Mouse (Mus musculus) cerebellum, postnatal 36 days (tissue): Measurements from ENCODE around the gene Cd151.
A peak's percentile ranks its signal among the peaks of the same experiment; 100 is the strongest.
"Not testable (repeated sequence)": the region's sequence is repeated elsewhere in the genome, so short reads cannot be mapped to it uniquely, and the experiment has no call there.

ENCODE experiments used
- DNase-seq, 2 experiments: peaks; one replicate each; pipeline ENCODE4 v3.0.0; 2021 to 2022; ENCODE audit warnings: mixed read lengths in 2 of 2

The Cd151 gene

DNA sequence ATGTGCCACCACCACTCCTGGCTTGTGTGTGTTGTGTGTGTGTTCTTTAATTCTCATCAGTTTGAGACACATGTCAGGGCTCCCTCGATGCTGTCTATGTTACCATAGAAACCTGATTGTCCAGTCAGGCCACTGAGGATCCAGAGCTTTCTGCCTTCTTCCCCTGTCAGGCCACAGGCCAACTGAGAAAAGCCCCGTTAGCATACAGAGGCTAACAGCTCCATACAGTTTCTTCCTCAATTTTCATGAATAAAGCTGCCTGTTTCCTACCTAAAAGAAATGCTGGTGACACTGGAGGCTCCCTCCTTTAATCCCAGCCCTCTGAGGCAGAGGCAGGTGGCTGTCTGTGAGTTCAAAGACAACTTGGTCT, 30.7 kb upstream of the Cd151 start:
- DNase-seq: no peak

DNA sequence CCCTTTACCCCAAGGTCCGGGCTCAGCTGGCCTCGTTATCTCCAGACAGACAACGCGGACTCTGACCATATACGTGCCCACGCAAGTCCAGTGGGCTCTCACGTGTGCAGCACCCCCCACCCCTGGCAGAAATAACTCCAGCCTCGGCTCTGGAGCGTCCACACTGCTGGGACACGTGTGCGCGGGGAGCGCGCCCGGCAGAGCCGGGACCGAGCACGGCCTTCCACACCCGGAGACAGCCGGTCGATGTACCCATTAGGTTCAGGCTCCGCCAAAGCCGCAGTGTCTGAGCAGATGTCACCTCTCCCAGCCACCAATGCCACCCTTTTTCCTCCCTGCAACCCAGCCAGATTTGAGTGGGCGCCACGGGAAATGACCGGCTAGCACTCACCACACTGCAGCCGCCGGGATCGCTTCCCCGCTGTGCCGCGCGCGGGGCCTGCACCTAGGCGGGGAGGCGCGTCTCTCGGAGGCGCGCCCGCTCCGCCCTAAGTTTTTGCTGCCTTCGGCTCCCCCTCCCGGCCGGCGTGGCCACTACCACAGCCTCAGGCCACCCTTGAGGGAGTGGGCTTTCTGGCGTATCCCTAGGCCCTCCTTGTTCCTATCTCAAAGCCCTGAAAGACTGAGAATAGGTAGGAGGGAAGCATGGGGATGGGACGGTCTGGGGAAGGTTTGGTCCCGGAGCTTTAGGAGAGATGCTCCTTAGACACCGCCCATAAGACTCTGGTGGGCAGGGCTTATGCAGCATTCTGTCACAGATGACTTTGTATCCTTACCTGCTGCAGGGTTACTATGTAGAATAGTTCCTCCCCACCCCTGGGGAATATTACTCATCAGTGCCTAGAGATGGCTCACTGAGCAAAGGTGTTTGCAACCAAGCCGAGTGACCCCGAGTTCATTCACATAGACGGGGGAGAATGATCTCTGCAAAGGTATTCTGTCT, 29.7 kb upstream of the Cd151 start, which contains the start of gene Slc25a22:
Gene Slc25a22 (minus strand): TSS at position 715 of the 943 bp plus-strand sequence.
- peak; percentile 86 to 88 for DNase-seq

DNA sequence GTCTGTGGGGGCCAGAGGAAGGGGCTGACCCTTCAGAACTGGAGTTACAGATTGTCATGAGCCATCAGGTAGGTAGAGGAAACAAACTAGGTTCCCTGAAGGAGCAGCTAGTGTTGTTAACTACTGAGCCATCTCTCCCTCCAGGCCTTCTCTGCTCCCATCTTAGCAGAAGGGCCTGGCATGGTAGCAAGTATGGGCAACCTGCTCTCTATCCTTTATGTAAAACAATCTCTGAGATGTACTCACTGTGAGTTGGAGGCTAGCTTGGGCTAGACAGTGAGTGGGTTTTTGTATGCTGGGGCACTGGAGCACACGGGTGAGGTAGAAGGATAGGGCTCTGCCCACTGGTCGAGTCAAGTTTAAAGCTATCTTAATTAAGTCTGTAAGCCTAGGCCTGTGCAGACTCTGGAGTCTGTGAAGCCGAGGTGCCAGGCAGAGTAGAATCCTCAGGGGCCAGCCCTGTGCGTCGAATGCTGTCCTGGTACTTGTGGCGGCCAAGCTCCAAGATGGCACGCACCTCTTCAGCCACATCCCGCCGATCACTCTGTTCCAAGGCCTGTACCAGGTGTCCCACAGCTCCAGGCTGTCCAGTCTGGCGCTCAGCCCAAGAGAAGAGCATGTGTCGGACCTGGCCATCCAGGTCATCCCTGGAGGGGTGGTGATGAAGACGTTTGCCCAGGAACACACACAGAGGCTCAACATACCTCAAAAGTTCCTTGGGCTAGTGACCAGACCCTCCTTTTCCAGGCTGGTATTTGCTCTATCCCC, 28.8 kb upstream of the Cd151 start:
- peak; percentile 83 to 86 for DNase-seq

DNA sequence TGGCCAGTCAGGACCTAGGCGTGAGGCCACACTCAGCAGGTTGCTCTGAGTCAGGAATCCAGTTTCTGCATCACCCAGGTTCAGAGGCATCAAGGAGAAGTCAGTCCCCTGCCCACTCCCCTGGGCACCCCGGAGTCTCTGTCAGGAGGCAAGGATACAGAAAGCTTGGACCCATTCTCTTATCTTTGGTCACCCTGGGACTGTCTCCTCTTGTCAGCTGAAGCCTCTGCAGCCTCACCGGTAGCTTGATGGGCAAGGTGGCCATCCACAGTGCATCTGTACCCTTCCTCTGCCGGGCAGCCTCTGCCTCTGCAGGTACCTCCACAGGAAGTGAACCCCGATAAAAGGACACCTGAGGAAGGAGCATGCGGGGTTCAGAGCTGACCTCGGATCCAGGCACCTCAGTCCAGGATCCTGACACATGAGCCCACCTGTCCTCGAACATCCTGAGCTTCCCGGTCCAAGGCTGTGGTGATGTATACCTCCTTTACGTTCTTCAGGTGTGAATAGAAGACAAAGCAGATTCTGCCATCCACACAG, 28.0 kb upstream of the Cd151 start:
- peak in 1 of 2 experiments; percentile 18 for DNase-seq

DNA sequence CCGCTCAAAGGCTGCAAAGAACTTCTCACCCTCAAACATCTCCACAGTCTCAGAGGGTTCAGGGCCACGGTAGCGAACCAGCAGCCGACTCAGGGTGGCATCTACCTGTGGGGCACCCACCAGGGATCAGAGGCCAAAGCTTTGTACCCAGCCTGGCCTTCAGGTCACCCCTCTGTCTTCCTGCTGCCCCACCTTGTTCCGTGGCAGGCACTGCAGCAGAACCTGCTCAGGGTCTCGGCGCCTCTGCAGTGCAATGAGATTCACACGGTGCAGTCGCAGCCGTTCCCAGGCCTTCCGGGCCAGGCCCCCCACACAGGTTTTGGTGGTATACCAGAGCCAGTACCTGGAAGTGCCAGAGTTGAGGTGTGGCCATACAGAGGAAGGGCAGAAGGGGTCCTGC, 27.4 kb upstream of the Cd151 start:
- DNase-seq: no peak

DNA sequence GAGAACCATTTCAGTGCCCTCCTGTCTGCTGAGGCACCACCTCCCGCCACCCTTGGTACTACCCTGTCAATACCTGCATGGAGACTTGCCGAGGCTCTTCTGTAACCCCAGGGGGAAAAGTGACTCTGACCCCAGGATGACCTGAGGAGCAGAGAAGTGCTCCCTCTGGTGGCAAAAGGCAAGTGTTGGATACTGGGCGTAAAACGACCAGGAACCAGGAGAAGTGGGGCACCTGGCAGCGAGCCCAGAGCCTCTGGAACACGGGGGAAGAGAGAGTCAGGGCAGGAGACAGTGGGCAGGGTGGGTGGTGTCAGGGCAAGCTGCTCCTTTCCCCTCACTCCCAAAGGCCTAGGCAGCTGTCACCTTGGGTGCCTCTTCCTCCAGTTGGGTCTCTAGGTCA, 26.6 kb upstream of the Cd151 start:
- DNase-seq: peak; percentile 67 to 73

DNA sequence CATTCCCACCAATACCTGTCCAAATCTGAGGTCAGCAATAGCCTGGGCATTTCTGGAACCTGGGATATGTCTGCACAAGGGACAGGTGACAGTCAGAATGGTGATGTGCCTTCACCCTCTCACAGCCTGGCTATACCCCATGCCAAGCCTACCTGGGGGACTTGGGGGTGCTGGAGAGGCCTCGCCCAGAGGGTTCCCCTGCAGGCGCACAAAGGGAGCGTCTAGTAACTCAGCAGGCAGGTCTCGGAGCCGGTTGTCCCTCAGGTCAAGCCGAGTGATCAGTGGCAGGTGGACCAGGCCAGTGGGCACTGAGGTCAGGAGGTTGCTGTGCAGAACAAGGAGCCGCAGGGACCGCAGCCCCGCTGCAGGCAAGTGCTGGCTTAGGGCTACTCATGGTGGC, 25.7 kb upstream of the Cd151 start:
- DNase-seq: no peak

DNA sequence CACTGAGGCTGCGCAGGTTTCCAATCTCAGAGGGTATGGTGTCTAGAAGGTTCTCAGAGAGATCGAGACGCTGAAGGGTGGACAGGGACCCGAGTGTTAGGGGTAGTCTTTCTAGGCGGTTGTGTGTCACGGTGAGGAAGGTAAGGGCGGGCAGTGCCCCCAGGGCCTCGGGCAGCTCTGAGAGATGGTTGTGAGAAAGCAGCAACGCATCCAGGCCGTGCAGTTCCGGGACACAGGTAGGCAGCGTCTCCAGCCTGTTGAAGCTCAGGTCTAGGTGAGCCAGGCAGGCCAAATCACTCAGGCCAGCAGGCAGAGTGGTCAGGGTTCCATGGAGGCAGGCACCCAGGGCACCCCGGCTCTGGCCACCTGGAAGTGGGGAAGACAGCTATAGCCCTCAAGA, 25.0 kb upstream of the Cd151 start:
- no peak for DNase-seq

DNA sequence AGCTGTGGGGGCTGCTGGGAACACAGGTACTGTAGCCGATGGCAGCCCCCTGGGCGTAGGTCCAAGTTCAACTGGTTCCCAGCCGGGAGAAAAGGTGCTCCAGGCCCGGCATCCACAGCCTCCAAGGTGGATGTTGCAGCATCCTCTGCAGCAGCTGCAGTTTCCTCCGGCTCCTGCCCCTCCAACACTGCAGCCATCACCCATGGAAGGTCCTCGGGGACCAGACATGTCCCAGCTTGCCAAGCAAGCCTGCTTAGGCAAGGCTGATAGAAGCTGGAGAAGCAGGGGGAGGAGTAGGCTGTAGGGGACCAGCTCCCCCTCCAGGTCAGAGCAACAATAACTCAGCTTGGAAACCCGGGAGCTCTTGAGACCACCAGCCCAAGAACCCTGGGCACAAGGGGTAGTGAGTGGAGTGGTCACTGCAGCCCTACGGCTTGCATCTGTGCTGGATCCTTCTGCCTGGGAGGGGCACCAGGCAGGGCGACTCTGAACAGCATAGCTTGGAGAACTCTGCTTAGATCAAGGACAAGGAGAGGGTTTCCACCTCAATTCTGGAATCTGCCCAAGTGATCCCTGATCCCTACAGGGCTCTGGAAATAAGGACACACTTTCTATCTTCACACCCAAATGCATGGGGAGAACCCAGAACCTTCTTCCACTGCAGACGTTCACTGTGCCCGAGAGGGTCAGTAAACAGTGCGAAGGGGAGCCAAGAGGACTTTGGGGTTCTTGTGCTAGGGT, 23.9 kb upstream of the Cd151 start:
- no peak for DNase-seq

DNA sequence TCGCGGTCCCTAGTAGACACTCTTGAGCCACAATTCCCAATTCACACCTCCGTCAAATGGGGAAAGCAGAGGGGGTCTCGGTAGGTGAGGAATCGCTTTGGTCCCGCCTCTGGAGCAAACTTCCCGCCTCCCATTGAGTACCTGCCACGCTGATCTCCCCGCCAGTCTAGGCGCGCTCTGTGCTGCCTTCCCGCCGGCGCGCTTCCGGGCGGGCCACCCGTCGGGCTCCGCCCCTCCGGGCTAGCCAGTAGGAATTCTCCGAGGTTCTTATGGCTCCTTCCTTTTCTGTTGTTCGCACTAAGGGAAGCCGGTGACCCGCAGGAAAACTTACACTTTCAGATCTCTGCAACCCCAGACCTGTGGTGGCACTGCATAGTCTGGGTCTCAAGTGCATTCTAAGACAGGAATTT, 23.4 kb upstream of the Cd151 start, which contains the start of gene Pidd1:
Gene Pidd1 (minus strand): TSS at position 198 of the 410 bp plus-strand sequence.
- DNase-seq: no peak

DNA sequence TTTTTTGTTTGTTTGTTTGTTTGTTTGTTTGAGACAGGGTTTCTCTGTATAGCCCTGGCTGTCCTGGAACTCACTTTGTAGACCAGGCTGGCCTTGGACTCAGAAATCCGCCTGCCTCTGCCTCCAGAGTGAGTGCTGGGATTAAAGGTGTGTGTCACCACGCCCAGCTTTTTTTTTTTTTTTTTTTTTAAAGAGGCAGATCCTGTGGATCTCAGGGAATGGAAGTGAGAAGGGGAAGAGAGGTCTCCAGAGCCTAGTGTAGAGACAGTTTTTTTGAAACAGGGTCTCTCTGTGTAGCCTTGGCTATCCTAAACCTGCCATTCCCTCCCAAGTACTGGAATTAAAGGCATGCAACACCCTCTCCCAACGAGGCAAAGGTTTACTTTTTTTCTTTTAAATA, 20.8 kb upstream of the Cd151 start:
- DNase-seq: not testable (repeated sequence)

DNA sequence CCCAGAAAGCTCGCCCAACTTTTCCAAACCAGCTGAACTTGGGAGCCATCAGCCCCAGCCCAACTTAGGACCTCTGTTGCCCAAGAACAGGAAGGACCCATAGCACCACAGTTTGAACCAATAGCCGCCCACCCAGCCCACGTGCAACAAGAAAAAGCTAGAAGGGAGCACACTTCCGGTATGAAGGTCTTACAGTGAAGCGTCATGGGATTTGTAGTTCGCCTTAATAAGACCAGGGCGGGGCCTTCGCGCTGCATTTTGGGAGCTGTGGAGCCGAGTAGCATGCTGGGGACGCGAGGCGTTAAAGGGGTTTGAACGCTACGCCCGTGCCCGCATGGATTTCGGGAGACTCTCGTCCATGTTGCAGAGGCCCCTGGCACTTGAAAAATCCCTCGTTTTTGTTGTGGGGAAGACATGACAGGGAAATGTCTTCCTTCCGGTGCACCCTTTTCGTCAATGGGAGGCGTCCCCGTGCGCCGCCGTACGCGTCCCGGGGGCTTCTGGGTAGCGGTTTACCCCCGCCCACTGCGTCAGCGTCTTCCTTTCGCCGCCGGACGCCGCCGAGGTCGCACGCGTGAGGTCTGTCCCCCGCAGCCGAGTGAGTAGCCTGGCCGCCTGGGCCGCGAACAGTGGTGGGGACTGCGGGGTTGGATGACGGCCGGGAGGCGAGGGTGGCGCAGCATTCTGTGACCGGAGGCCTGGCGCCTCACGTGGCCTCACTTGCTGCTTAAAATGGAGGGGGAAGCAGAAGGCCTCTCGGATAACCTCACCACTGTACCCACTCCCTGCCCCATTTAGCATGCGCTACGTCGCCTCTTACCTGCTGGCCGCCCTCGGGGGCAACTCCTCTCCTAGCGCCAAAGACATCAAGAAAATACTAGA, 19.8 kb upstream of the Cd151 start, which contains the start of gene Rplp2:
Gene Rplp2 (plus strand): TSS at position 261 of the 882 bp plus-strand sequence.
- DNase-seq: peak; percentile 94

DNA sequence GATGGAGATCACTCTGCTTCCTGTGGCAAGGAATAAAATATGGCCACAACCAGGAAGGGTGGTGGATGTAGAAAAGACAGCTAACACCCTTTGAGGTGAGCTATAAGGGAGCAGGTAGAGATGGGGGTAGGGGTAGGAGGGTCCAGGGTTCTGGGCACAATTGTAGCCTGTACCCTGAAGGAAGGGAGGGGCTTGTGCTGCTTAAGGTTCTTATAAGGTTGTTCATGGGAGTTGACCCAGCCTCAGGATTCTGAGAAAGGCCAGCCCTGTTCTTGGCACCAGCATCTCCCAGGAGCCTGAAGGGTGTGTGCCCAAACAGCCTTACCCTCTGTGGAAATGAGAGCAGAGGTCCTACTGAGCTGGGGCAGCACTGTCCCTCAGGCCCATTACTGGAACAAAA, 15.3 kb upstream of the Cd151 start:
- DNase-seq: no peak

DNA sequence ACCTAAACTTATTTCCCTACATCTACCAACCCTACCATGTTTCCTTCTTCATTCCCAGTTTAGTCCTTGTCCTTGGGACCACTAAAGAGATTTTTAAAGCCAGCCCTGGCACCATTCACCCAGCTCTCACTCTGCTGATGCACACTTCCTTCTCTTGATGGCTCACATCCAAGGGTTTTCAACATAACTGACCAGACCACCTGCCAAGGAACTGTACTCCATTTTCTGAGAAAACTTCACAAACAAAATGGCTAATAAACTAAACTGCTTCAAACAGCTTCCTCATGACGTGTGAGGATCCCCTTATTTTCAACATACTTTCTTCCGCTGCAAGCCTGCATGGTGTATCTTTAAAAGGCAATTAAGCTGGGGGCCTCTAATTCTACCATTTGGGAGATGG, 13.6 kb upstream of the Cd151 start:
- no peak for DNase-seq

DNA sequence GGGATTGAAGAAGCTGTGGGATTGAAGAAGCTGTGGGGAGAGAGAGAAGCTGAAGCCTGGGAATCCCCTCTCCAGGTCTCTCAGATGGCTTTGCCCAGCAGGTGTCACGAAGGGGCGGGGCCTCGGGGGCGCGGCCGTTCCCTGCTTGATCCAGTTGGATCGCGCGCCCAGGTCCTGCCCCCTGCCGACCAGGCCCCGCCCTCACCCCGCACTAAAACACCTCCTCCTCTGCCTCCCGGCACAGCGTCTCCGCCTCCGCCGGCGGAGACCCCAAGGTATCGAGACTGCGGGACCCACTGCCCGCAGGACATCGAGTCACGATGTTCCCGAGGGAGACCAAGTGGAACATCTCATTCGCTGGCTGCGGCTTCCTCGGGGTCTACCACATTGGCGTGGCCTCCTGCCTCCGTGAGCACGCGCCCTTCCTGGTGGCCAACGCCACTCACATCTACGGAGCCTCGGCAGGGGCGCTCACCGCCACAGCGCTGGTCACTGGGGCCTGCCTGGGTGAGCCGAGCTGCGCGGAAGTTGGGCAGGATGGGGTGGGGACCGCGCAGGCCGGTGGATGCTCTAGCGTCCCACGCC, 12.1 kb upstream of the Cd151 start, which contains the start of gene Pnpla2:
Gene Pnpla2 (plus strand): TSS at position 232 of the 585 bp plus-strand sequence.
- peak; percentile 87 to 93 for DNase-seq

DNA sequence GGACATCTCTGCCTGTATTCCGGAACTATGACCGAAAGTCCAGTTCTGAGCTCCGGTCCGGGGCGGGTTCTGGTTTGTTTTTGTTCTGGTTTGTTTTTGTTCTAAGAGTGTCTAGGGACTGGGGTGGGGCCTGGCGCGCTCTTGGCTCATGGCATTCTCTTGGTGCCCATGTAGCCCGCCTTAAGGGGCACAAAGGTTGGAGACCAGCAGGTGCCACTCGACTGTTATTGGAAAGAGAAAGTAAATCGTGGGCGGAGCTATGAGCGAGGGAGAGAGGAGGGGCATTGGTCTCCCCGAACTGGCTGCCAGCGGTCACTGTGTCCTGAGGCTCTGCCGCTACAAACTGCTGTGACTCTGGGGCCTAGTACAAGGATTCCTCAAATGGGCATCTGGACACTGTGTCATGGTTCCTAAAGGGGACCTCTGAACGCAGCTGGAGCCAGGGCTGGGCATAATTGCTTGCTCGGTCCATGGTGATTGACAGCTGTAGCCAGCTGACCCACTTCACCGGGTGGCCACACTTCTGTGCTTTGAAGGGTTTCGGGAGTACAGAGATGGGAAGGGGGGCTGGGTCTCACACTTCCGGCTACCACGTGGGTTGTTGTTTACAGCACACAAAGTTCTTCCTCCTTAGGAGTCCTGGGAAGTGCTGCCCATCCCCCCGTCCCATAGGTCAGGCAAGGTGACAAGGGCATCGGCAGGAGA, 11.4 kb upstream of the Cd151 start:
- peak; percentile 60 to 63 for DNase-seq

DNA sequence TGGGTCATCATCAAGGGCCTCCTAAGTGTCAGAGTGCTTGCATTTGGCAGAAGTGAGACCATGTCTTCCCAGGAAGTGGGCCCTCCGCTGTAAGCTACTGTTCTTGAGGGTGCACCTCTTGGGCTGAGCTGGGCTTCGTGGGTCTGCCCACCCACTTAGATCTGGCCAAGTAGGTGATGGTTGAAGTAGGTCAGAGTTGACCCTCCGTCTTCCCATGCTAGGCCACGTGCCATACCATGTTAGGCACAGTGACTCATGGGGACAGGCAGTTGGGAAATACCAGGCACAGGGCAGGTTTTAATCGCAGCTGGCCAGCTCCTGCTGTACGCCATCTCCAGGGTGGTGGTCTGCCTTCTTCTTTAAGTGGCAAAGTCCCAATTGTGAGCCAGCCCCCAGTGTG, 10.5 kb upstream of the Cd151 start:
- DNase-seq: no peak

DNA sequence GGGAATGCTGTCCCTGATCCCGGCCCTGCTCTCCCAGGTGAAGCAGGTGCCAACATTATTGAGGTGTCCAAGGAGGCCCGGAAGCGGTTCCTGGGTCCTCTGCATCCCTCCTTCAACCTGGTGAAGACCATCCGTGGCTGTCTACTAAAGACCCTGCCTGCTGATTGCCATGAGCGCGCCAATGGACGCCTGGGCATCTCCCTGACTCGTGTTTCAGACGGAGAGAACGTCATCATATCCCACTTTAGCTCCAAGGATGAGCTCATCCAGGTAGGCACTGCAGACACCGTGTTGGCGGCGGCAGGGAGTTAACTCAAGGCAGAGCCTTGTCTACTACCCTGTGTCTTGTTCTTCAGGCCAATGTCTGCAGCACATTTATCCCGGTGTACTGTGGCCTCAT, 10.0 kb upstream of the Cd151 start:
- DNase-seq: peak in 1 of 2 experiments; percentile 25

DNA sequence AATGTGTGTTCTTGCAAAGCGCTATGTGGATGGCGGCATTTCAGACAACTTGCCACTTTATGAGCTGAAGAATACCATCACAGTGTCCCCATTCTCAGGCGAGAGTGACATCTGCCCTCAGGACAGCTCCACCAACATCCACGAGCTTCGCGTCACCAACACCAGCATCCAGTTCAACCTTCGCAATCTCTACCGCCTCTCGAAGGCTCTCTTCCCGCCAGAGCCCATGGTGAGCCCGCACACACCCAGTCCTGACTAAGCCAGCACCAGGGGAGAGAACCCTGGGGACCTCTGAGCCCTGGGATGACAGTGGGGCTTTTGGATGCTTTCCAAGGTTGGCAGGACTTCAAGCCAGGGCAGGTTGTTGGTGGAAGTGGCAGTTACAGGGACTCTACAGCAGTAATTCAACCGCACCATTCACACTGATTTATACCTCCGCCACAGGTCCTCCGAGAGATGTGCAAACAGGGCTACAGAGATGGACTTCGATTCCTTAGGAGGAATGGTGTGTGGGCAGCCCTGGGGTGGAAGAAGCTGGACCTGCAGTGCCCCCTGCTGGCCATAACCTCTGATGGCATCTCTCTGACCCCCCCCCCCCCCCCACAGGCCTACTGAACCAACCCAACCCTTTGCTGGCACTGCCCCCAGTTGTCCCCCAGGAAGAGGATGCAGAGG, 9.1 kb upstream of the Cd151 start:
- DNase-seq: peak; percentile 65 to 70

DNA sequence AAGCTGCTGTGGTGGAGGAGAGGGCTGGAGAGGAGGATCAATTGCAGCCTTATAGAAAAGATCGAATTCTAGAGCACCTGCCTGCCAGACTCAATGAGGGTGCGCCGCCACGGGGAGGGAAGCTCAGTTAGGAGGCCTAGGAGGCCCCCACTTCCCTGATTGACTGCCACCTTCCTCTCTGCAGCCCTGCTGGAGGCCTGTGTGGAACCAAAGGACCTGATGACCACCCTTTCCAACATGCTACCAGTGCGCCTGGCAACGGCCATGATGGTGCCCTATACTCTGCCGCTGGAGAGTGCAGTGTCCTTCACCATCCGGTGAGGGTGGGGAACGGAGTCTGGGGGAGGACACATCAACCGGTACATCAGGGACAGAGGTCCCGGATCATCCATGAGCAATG, 8.5 kb upstream of the Cd151 start:
- peak; percentile 42 to 44 for DNase-seq
